Mouse (Mus musculus): ENCODE data around the gene Fancf.

Fancf gene

DNA sequence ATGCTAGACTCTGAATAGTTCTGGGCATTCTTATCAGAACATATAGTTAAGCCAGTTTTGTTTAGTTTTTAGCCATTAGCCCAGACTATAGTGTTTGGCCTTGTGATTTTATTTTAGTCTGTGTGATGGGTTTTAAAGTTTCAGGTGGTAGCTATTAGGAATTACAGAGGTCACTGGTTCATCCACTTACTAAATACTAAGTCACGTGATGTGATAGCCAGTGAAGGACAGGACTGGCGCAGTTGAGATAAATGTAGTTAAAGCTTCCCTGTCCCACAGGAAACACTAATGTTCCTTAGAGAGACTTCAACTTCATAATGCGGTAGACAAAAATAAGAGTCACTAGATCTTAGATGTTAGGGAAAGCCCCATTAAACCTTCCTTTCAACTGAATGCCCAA is 775 bp upstream of the Fancf start:
- ChIA-PET CTCF (no interaction called here), POLR2A (interaction anchor here (0.6 to 6.4 kb wide), 49 partner anchors 9 to 352 kb away, joined by 3 to 55 read pairs (median 6); partner anchors contain the start of genes Svip (in 3 of the 4), Slc17a6 (in 2 of the 4) and Ano5 (in 1 of the 4))

DNA sequence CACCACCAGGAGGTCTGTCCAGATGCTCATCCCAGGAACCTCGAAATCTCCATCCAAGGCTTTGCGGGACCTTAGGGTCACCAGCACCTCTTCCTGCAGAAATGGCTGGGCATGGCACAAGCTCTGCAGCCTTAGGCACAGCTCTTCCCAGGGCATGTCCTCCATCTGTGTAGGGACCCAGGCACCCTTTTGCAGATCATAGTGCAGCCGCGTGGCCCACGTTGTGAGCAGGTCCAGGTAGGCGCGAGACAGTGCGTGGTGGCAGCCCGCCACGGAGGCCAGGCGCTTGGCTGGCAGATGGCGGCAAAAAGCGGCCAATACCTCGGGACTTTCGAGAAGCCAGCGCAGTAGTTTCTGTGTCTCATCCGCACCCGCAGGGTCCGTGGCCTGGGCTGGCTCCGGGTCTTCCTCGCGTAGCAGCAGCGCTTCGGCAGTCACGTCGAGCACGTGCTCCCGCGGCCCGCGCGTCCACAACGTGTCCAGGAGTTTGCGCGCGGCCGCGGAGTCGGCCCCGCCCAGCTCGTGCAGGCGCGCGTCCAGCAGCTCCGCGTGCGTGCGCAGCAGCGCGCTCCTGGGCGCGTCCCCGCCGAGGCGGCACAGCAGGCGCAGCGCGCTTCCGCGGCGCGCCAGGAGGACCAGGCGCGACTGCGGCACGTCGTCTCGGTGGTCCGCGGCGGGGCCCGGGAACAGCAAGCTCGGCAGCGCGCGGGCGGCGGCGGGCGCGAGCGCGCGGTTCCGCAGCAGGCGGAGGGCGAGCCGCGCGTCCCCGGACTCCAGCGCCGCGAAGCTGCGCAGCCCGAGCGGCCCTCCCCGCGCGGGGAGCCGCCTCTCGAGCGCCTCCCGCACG is 594 bp downstream of the Fancf start, which contains the start of gene Gas2:
Gas2 (plus strand) TSS at position 766 of the 847 bp plus-strand sequence.
- POLR2A ChIA-PET: interaction anchor here (0.6 to 6.4 kb wide), 51 partner anchors 8 to 421 kb away, joined by 3 to 55 read pairs (median 6); partner anchors contain the start of genes Svip (in 4 of the 4), Ano5 (in 1 of the 4) and Slc17a6 (in 1 of the 4)
- CTCF ChIA-PET: interaction anchor here in 2 of 4 experiments (1.2 to 1.6 kb wide), 3 partner anchors 9 to 111 kb away, joined by 3 to 7 read pairs (median 5); no protein-coding TSS in a partner anchor

DNA sequence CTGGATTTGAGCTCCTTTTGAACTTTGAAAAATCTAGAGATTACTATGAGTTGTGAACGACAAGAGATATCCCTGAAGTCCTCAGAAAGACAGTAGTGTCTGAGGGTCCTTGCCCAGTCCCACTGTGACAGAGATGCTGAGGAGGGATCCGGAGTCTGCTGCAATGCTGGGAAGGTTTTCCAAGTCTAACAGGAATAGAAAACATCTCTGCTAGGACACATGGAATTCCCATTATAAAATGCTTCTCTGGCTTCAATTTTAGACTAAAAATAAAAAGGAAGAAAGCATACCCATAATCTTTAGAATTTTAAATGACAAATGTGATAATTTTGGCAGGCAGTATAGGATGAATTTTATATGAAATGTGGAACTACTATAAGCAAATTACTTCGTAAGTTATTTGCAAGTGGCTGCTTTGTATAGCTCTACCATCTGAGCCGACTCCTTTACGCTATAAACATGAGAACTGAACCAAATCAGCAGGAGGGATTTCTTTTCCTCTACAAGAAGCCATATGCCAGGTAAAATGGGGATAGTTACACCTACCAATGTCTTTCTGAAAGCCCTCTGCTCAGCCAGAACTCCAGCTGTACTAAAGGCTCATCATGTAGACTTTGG is 10.1 kb downstream of the Fancf start:
- ChIA-PET CTCF (interaction anchor here in 1 of 4 experiments (1.1 to 2.0 kb wide), 2 partner anchors 10 to 121 kb away, joined by 3 to 8 read pairs; partner anchors contain the start of genes Fancf and Gas2), POLR2A (interaction anchor here in 3 of 4 experiments (1.5 to 6.2 kb wide), 4 partner anchors 10 to 12 kb away, joined by 8 to 55 read pairs (median 13); partner anchors contain the start of genes Fancf (in 3 of the 3) and Gas2 (in 3 of the 3))

DNA sequence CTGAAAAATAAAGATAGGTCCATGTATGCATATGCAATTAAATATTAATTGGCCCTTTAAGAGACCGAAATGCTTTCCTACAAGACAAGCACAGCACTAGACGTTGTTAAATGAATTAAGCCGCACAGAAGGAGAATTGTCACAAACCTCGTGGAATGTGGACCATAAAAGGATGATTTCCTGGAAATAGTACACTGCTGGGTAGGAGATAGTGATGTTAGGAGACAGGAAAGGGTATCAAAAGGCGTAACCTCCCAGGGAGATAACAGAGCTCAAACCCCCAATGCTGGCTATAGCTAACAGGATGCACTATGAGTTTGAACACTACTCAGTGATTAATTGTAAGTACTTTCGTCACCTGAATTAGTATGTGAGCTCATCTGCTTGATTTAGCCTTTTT is 11.2 kb downstream of the Fancf start:
- CTCF ChIA-PET: interaction anchor here in 1 of 4 experiments (2.0 kb wide), 1 partner anchor 122 kb away, joined by 8 read pairs; no protein-coding TSS in a partner anchor
- POLR2A ChIA-PET: interaction anchor here in 3 of 4 experiments (1.0 to 6.2 kb wide), 5 partner anchors 11 to 28 kb away, joined by 3 to 55 read pairs (median 8); partner anchors contain the start of genes Fancf (in 3 of the 3) and Gas2 (in 3 of the 3)

DNA sequence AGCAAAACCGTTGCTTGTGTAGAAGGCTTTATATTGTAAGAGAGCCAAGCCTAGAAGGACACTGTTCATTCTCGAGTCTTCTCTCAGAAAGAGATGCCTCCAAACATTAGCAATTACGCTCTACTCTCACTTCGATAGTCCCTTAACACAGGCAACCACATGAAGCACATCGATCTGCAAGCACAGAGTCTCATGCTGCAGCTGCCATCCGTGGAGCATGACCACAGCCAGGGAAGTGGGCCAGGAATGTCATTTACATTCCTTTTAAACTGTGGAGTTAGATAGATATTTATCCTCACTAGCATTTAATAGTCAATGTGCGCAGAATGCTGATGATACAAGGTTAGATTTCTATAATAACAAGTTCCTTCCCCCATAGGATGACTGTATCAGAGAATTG is 21.6 kb downstream of the Fancf start:
- POLR2A ChIA-PET: interaction anchor here in 2 of 4 experiments (1.3 to 2.5 kb wide), 4 partner anchors 11 to 22 kb away, joined by 3 to 14 read pairs (median 8); partner anchors contain the start of genes Fancf (in 2 of the 2) and Gas2 (in 2 of the 2)
- CTCF ChIA-PET: no interaction called here

DNA sequence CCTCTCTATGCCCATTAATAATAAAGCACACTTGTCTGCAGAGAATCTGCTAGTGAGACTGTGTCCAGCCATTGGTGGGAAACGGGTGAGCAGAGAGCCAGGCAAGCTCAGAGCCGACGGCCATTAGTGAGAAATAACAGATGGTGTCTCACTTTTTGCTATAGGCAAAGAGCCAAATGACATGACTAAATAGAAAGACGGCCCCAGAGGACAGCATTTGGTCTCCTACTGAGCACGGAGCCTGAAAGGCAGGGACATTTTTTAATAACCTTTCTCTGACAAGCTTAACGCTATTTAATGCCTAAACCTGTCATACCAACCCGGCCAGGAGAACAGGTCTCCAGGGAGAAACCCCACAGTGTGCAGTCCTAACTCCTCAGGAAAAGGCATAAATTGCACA is 30.1 kb downstream of the Fancf start:
- ChIA-PET POLR2A (no interaction called here), CTCF (no interaction called here)

DNA sequence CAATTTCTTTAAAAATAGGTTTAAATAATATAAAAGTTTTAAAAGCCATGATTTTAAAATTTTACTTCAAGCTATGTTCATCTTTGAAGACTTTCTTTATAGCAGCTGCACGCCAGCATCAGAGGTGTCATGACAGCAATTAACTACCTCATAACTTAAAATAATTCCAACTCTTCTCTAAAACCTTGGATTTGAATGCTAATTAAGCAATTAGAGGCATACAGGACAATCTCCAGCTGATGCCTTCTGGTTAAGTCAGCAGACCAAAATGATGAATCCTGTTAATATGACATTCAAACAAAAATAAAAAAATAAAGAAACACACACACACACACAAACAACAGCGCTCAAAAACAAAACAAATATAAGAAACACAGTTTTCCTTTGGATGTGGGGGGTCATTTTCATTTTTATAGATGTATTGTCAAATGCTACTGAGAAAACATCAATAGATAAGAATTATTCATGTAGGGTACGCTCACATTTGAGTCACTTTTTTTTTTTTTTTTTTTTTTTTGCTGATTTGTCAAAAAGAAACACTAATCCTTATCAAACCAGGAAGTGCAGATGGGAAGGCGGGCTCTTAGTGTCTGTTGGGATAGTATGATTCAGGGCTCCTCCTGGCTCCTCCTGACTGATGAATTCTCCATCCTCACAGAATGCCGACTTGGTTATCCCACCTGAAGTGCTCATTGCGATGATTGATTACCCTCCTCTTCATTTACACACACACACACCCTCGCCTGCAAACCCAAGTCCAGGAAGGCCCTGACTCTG is 38.3 kb downstream of the Fancf start:
- ChIA-PET CTCF (no interaction called here), POLR2A (no interaction called here)

DNA sequence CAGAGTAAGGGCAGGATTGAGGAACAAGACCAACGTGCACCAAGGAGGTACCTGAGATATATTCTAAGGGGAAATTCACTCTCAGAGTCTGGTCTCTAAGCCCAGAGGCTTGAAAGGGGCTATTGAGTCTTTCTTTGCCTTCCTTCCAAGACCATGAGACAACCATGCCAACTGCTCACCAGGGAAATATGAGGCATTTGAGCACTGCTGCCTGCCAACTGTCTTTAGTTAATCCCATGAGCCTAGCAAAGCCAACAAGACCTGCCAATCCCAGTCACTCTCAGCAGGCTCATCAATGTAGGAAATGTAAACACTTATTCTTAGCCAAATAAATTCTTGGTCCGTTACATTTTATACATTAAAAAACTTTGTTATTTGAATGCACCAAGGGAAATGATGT is 40.6 kb downstream of the Fancf start:
- POLR2A ChIA-PET: interaction anchor here in 1 of 4 experiments (1.6 kb wide), 1 partner anchor 18 kb away, joined by 3 read pairs; no protein-coding TSS in a partner anchor
- CTCF ChIA-PET: no interaction called here

DNA sequence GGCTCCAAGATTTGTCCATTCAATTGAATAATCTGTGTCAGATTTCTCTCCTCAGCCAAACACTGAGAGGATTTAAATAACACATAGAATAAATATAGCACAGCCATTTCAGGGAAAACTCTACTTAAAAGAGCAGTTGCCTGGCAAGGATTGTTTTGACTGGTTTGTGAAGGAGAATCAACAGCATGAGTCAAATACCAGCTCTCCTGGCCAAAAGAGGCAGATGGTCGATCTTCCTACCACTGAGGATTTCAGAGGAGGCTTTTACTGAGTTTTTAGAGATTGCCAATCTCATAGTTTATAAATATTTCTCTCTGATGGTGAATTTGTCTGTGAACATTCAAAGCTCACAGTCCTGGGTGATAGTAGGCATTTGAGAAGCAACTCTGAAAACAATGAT is 42.2 kb downstream of the Fancf start:
- POLR2A ChIA-PET: no interaction called here
- CTCF ChIA-PET: no interaction called here

DNA sequence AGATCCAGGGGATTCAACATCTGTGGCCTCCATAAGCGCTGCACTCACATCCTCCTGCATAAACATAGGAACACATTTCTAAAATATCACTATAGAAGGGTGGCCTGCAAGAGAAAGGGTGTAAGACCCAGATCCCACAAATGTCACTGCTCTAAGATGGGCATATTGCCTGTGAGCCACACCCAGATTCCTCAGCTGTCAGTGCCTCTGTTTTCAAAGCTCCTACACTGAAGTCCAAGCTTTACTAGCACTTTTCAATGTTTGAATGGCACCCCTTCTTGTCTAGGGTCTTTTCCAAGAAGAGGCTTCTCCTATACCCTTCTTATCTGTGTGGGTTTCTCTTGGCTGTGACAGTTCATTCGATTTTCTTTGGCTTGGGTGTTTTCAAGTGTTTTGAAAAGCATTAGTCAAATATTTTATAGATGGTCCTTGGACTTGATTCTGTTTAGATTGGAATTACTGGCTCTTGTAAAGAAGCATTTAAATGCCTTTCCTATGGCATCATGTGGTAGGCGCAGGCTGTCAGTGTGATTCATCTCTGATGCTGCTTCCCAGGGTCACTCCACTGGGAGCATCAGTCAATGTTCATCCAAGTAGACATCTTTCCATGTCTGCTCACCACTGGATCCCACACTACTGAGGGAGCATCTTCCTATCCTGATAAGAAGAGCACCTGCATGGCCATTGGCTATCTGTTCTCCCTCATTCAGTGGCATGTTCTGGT is 43.7 kb downstream of the Fancf start:
- ChIA-PET CTCF (no interaction called here), POLR2A (no interaction called here)

DNA sequence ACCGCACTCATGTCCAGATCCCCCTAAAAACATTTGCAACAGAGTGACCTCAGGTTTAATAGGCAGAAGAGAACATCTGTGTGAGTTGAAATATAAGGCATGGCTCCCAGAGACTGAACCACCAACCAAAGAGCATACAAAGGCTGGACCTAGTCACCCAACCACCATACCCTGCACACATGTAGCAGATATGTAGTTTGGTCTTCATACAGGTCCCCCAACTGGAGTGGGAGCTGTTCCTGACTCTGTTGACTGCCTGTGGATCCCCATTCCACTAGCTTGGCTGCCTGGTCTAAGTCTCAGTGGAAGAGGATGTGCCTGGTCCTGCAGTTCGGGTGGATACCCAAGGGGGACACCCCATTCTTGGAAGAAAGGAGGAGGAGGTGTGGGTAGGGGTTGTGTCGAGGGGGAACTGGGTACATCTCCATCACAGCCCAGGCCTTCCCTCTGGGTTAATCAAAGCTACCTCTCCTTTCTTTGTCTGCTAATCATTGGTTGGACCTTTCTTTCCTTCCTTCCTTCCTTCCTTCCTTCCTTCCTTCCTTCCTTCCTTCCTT is 45.7 kb downstream of the Fancf start:
- ChIA-PET POLR2A (no interaction called here), CTCF (interaction anchor here in 2 of 4 experiments (0.7 kb wide), 2 partner anchors 198 to 373 kb away, joined by 3 to 4 read pairs; no protein-coding TSS in a partner anchor)

DNA sequence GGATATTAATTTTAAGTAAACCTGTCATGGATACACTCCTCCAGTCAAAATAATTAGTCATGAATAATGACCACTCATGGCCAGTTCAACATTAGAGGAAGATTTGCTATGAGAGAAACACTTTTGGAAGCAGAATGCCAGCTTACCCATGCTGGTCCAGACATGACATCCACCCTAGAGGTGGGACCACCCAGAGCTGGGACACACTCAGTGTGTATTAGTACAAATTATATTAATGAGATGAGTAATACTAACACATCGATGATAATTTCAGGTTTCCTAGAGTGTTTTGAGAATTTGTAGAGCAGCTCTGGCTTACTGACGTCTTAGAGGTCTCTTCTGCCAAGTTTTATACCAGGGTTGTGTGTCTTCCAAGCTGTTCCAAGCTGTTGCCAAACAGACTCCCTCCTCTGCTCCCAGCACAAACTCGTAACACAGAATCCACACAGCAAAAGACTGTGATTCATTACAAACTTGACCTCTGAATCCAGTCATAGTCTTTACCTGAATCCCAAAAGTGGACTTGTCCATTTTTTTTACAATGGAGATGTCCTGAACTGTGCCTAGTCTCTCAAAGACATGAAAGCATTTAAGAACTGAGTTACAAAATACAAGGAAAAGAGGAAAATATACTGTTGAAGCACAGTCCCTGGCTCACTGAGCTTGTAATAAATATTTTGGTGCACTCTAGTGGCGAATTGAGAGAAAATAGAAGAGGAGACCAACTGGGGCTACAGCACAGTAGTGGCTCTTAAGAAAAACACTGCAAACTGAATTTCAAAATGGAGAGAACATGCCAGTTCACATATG is 46.4 kb downstream of the Fancf start:
- CTCF ChIA-PET: interaction anchor here in 3 of 4 experiments (0.6 to 0.7 kb wide), 3 partner anchors 179 to 372 kb away, joined by 3 to 4 read pairs (median 3); no protein-coding TSS in a partner anchor
- POLR2A ChIA-PET: no interaction called here
